Mouse (Mus musculus): ENCODE data around the gene Gm884.
A peak's percentile ranks its signal among the peaks of the same experiment; 100 is the strongest.
"Not testable (repeated sequence)": the region's sequence is repeated elsewhere in the genome, so short reads cannot be mapped to it uniquely, and the experiment has no call there.

Gene Gm884

GRCm38 (mm10) chr11:103635481-103635880, 14.5 kb upstream of the Gm884 start:
- DNase-seq (ENCODE audit: low read depth, low spot score) = no peak

- no peak for DNase-seq (ENCODE audit: low read depth, low spot score)
Observed at GRCm38 (mm10) chr11:103634806-103635205, 13.9 kb upstream of the Gm884 start.

GRCm38 (mm10) chr11:103627453-103627852, 6.5 kb upstream of the Gm884 start:
- no peak for DNase-seq (ENCODE audit: low read depth, low spot score)

- no peak for DNase-seq (ENCODE audit: low read depth, low spot score)
Observed at GRCm38 (mm10) chr11:103610772-103611171, 10.2 kb downstream of the Gm884 start.

GRCm38 (mm10) chr11:103606611-103607010, 14.3 kb downstream of the Gm884 start:
- DNase-seq (ENCODE audit: low read depth, low spot score) = no peak

- no peak for DNase-seq (ENCODE audit: low read depth, low spot score)
Observed at GRCm38 (mm10) chr11:103578339-103578738, 42.6 kb downstream of the Gm884 start.

- peak; percentile 9 for DNase-seq (ENCODE audit: low read depth, low spot score)
Observed at GRCm38 (mm10) chr11:103556021-103556420, 64.9 kb downstream of the Gm884 start.

- not testable (repeated sequence) for DNase-seq (ENCODE audit: low read depth, low spot score)
Observed at GRCm38 (mm10) chr11:103534973-103535372, 86.0 kb downstream of the Gm884 start.

GRCm38 (mm10) chr11:103512111-103512510, 108.8 kb downstream of the Gm884 start:
- no peak for DNase-seq (ENCODE audit: low read depth, low spot score)

- no peak for DNase-seq (ENCODE audit: low read depth, low spot score)
Observed at GRCm38 (mm10) chr11:103504497-103504896, 116.4 kb downstream of the Gm884 start, which contains the start of gene Lrrc37a. TSS of gene Lrrc37a (minus strand) at chr11:103504597.
